Mouse (Mus musculus) kidney, embryonic 15.5 days (tissue): ENCODE results near the gene Fetub. TPM values are rescaled to one million over a fixed set of nuclear protein-coding genes. Genes with fewer than 3 reads are reported as not detected.

Experiments used
- ATAC-seq: fragments of 200-750 bp; cut with Nextera tagmentation; replicated peaks from 2 replicates; pipeline ENCODE4 v1.8.0; 2017; ENCODE audit warnings: moderate TSS enrichment; ENCODE audit not compliant: low FRiP score
- H3K27ac ChIP-seq: fragments of 300-500 bp; sonication (generic); 2 replicates; pipeline ENCODE4 v1.5.1; 2015; ENCODE audit warnings: mild to moderate bottlenecking, inconsistent platforms
- H3K27me3 ChIP-seq: fragments of 300-500 bp; sonication (generic); 2 replicates; pipeline ENCODE4 v1.6.1; 2015; ENCODE audit warnings: inconsistent platforms
- H3K36me3 ChIP-seq: fragments of 300-500 bp; sonication (generic); 2 replicates; pipeline ENCODE4 v1.6.1; 2015; ENCODE audit warnings: inconsistent platforms
- H3K4me1 ChIP-seq: fragments of 300-500 bp; sonication (generic); 2 replicates; pipeline ENCODE4 v1.6.1; 2015; ENCODE audit warnings: inconsistent platforms
- H3K4me2 ChIP-seq: fragments of 300-500 bp; sonication (generic); 2 replicates; pipeline ENCODE4 v1.6.1; 2015; ENCODE audit warnings: moderate library complexity, mild to moderate bottlenecking, inconsistent platforms
- H3K4me3 ChIP-seq: fragments of 300-500 bp; sonication (generic); replicated peaks from 2 replicates; pipeline ENCODE4 v1.5.1; 2015; ENCODE audit warnings: mild to moderate bottlenecking, inconsistent platforms
- H3K9ac ChIP-seq: fragments of 300-500 bp; sonication (generic); 2 replicates; pipeline ENCODE4 v1.6.1; 2015; ENCODE audit warnings: mild to moderate bottlenecking, inconsistent platforms
- H3K9me3 ChIP-seq: fragments of 300-500 bp; sonication (generic); replicated peaks from 2 replicates; pipeline ENCODE4 v1.6.1; 2016; ENCODE audit warnings: inconsistent platforms
- WGBS: fragments of 180-500 bp; shearing (Covaris S2); methylation state at CpG from one replicate; pipeline ENCODE4 v1.1.7; 2015; ENCODE audit warnings: mixed read lengths; 5-methylcytosine and 5-hydroxymethylcytosine counted together
- polyA plus RNA-seq: library from polyadenylated mRNA; unstranded; fragments of >200 nt; fragmentation: Nextera tagmentation; extraction: Ambion mirVana; gene quantifications from 2 replicates; pipeline ENCODE4 v1.2.1, GENCODE M21; 2015

Gene Fetub
- polyA plus RNA-seq: 0.29 and 0.54 TPM in 2 replicates

DNA sequence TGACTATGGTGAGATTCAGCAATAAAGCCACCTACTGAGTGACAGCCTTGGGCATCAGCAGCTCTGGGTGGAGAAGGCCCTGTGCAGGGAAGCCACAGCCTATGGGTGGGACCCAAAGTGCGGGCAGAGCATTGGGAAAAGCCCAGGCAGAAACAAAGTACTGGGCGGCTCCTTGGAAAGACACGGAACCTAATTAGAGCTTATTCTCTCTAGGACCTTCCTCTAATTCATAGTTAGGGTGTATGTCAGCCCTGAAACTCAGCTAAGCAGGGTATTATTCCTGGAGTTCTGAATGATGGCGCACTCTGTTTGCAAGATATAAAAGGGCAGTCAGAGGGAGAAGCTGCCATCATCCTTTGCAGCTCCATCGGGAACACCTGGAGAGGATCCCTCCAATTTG lies at the start of gene Fetub:
Gene Fetub (plus strand): TSS at position 301 of the 400 bp plus-strand sequence.
- H3K27me3 ChIP-seq: no peaks in the 10 kb centered on the region
- H3K4me3 ChIP-seq: no peak within 1 kb of the TSS
- no peak within 1 kb of the TSS for H3K9ac ChIP-seq
- H3K4me1 ChIP-seq: peaks cover 6% of the 10 kb centered on the region; the same call in 1 of the 2 replicates
- H3K9me3 ChIP-seq: no peaks in the 10 kb centered on the region; the same call in 1 of the 2 replicates
- WGBS: 88% methylated on average over 5 of the region's 5 CpGs
- H3K36me3 ChIP-seq: no peaks in the 10 kb centered on the region
- no peak within 1 kb of the TSS for H3K27ac ChIP-seq
- no peak for ATAC-seq
- no peak within 1 kb of the TSS for H3K4me2 ChIP-seq

DNA sequence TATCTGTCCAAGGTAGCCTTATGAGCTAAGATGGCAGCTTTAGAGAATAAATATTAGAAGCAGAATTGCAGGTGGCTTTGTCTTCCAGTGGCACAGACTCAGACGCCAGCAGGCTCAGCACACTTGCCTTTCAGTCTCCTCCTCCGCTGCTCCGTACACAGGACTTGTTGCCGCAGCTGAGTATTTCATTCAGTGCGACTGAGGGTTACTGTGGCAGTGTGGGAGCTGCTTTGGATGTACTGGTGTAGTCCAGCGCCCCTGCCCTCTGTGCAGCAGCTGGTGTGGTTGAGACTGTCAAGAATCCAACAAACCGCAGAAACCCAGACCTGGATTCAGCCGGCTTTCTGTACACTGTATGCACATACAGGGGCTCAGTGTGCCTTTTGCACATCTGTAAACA lies 45.7 kb upstream of the Fetub start:
- 95% methylated on average over 8 of the region's 8 CpGs for WGBS
- no peak for ATAC-seq
- no peaks in the 10 kb centered on the region for H3K27me3 ChIP-seq
- H3K9me3 ChIP-seq: no peaks in the 10 kb centered on the region
- H3K9ac ChIP-seq: no peak overlapping the region
- peaks cover 66% of the 10 kb centered on the region for H3K36me3 ChIP-seq
- no peak overlapping the region for H3K4me3 ChIP-seq
- H3K4me1 ChIP-seq: no peaks in the 10 kb centered on the region
- H3K27ac ChIP-seq: no peak overlapping the region
- no peak overlapping the region for H3K4me2 ChIP-seq

DNA sequence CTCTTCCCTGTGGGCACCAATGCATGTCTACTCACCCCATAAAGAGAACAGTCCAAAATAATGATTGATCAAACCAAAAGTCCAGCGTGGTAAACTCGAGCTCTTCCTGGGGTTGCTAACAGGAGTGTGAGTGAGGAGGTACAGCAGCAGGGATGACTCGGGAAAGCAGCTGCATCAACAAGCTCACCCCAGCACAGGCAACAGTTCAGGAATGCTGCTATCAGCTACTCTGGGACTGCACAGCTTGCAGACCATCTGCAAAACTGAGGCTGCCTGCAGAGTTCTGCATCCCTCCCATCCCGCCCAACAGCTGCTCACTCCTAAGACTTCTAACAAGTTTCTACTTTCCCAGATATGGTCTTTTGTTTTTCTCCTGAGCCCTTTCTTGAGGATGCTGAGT lies 44.8 kb upstream of the Fetub start:
- peaks cover 56% of the 10 kb centered on the region for H3K36me3 ChIP-seq
- H3K4me1 ChIP-seq: no peaks in the 10 kb centered on the region
- no peak overlapping the region for H3K9ac ChIP-seq
- no peak overlapping the region for H3K4me3 ChIP-seq
- 83% methylated on average over 4 of the region's 4 CpGs for WGBS
- H3K27ac ChIP-seq: no peak overlapping the region
- no peak overlapping the region for H3K4me2 ChIP-seq
- H3K27me3 ChIP-seq: no peaks in the 10 kb centered on the region
- no peaks in the 10 kb centered on the region for H3K9me3 ChIP-seq
- ATAC-seq: no peak

DNA sequence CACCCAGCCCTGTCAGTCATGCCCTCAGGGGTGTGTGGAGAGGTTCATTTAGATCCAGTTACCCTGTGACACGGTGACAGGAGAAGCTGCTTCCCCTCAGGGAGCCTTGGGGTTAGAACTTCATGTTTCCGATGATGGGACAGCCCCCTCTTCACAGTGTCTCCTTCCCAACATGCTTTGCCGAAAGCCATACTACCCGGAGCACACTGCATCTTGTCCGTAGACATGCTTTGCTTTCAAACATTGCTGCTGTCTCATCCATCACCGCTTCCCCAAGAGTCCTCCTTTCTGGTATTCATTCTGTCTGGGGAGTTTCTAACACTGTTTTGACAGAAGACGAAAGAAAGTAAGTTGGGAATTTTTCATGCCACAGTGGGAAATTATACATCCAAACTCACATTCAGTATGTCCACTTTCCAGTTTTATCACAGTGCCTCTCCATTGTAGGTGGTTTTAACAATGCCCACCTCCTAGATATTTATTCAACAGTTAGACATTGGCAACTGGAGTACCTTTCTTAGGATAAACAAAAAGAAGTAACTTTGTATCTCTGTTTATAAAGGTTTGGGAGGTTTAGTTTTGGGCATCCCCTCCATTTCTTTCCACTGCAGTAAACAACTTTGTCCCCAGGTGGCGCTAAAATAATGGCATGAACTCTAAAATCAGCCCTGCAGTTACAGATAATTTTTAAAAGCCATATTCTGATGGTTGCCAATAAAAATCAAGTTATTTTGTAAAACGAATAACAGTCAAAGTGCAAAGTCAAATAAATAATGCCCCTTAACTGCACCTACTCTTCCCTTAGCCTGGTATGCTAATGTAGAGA lies 41.7 kb upstream of the Fetub start:
- H3K36me3 ChIP-seq: peaks cover 26% of the 10 kb centered on the region
- WGBS: 51% methylated on average over 9 of the region's 9 CpGs
- ATAC-seq: no peak

DNA sequence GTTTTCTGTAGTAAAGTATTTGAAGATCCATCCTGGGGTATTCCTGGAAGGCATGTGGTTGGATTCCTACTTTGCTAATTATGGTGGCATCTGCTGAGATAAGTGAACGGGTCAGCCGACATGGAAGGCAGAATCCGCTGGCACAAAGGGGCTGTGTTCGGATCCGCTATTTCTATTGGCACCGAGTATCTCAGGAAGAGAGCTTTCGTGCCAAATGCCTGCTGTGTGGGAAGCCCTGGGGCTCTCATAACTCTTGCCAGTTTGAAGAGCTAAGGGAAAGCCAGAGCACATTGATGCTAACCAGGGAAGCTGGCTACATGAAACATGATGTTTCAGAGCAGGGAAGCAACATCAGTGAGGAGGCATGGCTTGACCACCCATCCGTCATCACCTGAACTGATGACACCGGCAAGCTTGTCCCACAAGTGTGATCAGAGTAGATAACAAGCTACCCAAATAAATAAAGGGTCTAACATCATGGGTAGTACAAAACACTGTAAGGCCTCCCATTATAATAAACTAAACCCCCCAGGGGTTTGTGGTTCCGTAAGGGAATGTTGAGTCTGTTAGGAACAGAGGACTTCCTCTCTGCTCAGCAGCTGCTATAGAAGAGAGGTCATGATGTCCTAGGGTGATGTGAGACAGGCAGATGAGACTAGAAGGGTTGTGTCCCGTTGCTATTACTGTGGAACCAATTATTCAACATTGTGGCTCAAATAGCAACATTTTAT lies 40.3 kb upstream of the Fetub start:
- H3K27me3 ChIP-seq: no peaks in the 10 kb centered on the region
- 82% methylated on average over 11 of the region's 11 CpGs for WGBS
- no peaks in the 10 kb centered on the region for H3K9me3 ChIP-seq
- H3K36me3 ChIP-seq: peaks cover 12% of the 10 kb centered on the region
- H3K4me2 ChIP-seq: no peak overlapping the region
- H3K9ac ChIP-seq: no peak overlapping the region
- no peak for ATAC-seq
- no peak overlapping the region for H3K27ac ChIP-seq
- H3K4me1 ChIP-seq: peaks cover 9% of the 10 kb centered on the region
- H3K4me3 ChIP-seq: no peak overlapping the region

More for the DNA sequence above, 41.7 kb upstream of the Fetub start:
- Histone ChIP-seq H3K9ac (no peak overlapping the region), H3K4me2 (no peak overlapping the region), H3K4me1 (peaks cover 8% of the 10 kb centered on the region), H3K9me3 (no peaks in the 10 kb centered on the region), H3K27ac (no peak overlapping the region), H3K4me3 (no peak overlapping the region), H3K27me3 (no peaks in the 10 kb centered on the region)

DNA sequence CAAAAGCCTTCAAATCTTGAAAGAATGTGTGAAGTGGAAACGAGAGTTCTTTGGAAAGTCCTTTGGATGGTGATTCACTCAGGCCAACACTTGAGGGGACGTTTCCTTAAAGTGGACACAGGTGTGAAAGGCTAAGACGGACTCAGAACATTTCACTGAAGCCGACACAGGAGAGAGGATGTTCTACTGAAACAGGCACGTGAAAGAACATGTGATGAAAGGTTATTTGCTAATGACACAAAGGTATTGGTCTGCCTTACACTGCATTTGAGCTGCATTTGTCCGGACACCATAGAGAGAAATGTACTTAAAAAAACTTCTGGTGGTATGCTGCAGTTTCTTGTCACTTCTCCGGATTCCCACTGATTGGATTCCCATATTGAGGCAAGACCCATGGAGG lies 39.4 kb upstream of the Fetub start:
- Histone ChIP-seq H3K27me3 (no peaks in the 10 kb centered on the region), H3K27ac (no peak overlapping the region), H3K4me2 (no peak overlapping the region), H3K4me3 (no peak overlapping the region), H3K9ac (no peak overlapping the region), H3K4me1 (peaks cover 9% of the 10 kb centered on the region), H3K9me3 (no peaks in the 10 kb centered on the region), H3K36me3 (peaks cover 3% of the 10 kb centered on the region; the same call in 1 of the 2 replicates)
- no peak for ATAC-seq
- 75% methylated on average over 7 of the region's 7 CpGs for WGBS

DNA sequence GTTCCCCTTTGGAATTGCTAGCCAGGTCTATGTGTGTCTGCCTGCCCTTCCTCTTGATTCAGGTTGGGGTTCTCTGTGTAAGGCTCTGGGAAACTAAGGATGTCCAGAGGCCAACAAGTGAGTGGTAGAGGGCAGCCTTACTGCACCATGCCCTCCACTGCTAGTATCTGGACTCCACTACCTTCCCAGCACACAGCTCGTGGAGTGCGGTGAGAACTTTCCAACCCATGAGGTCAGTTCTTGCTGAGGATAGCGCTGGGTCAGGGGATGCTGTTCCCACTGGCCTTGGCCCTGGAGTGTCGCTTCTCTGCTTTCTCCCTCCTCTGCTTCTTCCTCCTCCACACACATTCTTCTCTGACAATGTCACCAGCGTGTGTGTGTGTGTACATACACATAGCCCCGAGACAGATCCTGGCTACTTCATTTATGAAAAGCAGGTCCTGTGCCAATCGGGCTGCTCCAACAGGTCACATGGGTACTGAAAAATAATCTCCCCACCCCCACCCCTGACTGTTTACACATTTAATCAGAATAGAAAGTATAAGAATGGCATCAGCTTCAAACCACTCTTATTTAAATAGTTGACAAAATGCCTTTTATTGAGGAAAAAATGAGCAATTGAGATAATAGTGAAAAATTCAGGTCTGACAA lies 38.1 kb upstream of the Fetub start:
- WGBS: 59% methylated on average over 7 of the region's 7 CpGs
- ATAC-seq: no peak
- peaks cover 9% of the 10 kb centered on the region for H3K4me1 ChIP-seq
- no peaks in the 10 kb centered on the region for H3K36me3 ChIP-seq
- H3K9me3 ChIP-seq: no peaks in the 10 kb centered on the region
- no peaks in the 10 kb centered on the region for H3K27me3 ChIP-seq
- H3K27ac ChIP-seq: no peak overlapping the region
- H3K4me3 ChIP-seq: no peak overlapping the region
- H3K9ac ChIP-seq: no peak overlapping the region
- H3K4me2 ChIP-seq: no peak overlapping the region

DNA sequence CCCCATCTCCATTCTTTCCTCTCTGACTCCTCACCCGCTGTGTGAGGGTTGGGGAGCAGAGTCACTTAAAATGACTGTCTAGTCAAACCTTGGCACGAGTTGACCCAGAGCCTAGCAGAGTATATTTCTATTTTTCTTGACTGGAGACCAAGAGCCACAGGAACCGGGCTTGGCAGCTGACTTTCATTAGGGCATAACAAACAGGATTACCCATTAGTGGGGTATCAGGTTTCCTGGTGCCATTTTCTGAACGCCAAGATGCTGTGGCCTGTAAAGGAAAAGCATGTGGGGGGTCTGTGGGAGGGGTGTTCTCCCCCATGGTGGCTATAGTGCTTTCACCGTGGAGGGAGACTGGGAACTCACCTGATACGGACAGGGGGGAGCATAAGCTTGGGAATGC lies 37.2 kb upstream of the Fetub start:
- Histone ChIP-seq H3K9ac (no peak overlapping the region), H3K36me3 (no peaks in the 10 kb centered on the region), H3K27me3 (no peaks in the 10 kb centered on the region), H3K4me1 (peaks cover 16% of the 10 kb centered on the region), H3K4me3 (no peak overlapping the region), H3K27ac (peak overlapping the region; percentile 19; the same call in 1 of the 2 replicates), H3K9me3 (no peaks in the 10 kb centered on the region), H3K4me2 (no peak overlapping the region)
- WGBS: 9% methylated on average over 6 of the region's 6 CpGs
- 0 out of 2 replicates have a peak, but pooled peaks have one; percentile 22 for ATAC-seq

DNA sequence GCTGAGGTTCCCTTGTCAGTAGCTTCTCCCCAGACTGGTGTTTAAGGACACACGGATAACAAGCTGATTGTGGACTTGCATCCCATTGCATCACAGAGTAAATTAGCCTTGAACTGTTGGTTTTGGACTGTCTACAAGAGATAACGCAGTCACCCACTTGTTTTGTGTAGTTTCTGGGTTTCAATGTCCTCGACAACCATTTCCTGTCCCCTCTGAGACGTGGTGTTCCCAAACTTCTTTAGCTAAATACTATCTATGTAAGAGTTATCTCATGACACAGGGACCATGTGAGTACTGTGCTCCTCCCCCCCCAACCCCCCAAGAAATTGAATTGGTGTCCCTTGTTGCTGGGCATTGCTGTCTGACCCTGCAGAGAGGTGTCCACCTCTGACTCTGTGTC lies 36.6 kb upstream of the Fetub start:
- ATAC-seq: no peak
- WGBS: 63% methylated on average over 4 of the region's 4 CpGs
- H3K4me2 ChIP-seq: no peak overlapping the region
- no peaks in the 10 kb centered on the region for H3K36me3 ChIP-seq
- H3K27ac ChIP-seq: no peak overlapping the region
- H3K4me1 ChIP-seq: peaks cover 16% of the 10 kb centered on the region
- no peaks in the 10 kb centered on the region for H3K9me3 ChIP-seq
- H3K9ac ChIP-seq: no peak overlapping the region
- H3K4me3 ChIP-seq: no peak overlapping the region
- no peaks in the 10 kb centered on the region for H3K27me3 ChIP-seq

DNA sequence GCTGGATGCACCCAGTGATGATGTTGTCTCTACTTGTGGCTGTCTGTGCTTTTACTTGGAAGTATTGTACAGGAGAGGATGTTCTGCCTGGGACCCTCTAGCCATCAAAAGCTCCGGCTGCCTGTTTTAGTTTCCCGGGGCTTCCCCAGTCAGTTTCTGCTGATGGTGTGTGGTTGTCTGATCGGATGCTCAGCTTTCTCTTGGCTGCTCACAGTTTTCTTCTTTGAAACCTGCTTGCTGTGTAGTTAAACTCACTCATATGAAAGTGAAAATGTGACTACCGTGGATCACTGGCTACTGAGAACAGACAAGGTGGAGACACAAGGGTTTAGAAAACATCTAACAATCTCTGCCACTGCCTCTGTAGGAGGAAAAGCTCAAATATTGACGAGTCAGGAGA lies 34.7 kb upstream of the Fetub start:
- no peaks in the 10 kb centered on the region for H3K36me3 ChIP-seq
- H3K4me2 ChIP-seq: no peak overlapping the region
- no peaks in the 10 kb centered on the region for H3K27me3 ChIP-seq
- no peaks in the 10 kb centered on the region for H3K9me3 ChIP-seq
- peaks cover 16% of the 10 kb centered on the region for H3K4me1 ChIP-seq
- no peak overlapping the region for H3K9ac ChIP-seq
- no peak overlapping the region for H3K4me3 ChIP-seq
- no peak for ATAC-seq
- 85% methylated on average over 5 of the region's 5 CpGs for WGBS
- no peak overlapping the region for H3K27ac ChIP-seq

DNA sequence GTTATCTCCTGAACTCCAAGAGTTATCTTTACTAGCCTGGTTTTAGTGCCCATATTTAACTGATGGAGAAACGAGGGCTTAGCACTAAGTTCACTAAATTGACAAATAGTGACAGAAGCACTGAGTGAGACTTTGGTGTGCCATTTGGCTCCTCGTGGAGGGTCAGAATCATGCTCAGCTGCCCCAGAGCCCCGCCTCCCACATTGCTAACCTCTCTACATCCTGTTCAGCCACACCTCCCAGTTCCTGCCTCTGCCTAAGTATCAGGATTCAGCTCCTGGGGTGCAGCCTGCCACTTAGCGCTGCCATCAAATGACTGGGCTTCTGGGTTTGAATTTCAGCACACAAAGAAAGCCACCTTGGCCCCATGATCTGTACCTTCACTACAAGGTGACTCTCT lies 32.8 kb upstream of the Fetub start:
- Histone ChIP-seq H3K27me3 (no peaks in the 10 kb centered on the region), H3K4me2 (no peak overlapping the region), H3K27ac (no peak overlapping the region), H3K9ac (no peak overlapping the region), H3K4me1 (peaks cover 16% of the 10 kb centered on the region), H3K4me3 (no peak overlapping the region), H3K9me3 (no peaks in the 10 kb centered on the region), H3K36me3 (no peaks in the 10 kb centered on the region)
- no peak for ATAC-seq
- WGBS: 5% methylated on average over 4 of the region's 4 CpGs

DNA sequence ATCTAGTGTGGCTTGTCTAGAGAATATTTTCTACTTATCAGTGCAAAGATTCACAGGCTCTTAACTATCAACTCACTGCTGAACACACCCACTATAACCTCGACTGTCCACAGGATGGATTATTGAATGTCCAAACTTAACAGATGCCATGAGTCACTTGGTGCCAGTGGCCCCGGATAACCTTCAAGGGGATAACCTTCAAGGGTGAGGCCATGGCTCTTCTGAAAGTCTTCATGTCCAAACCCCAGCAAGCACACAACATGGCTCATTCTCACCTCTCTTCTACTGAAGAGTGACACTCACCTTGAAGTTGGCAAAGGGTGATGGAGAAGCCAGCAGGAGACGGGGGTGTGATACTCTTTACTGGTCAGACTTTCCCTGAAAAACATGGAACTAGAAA lies 31.4 kb upstream of the Fetub start:
- H3K9me3 ChIP-seq: no peaks in the 10 kb centered on the region
- H3K27ac ChIP-seq: no peak overlapping the region
- 78% methylated on average over 3 of the region's 3 CpGs for WGBS
- no peak overlapping the region for H3K9ac ChIP-seq
- H3K4me1 ChIP-seq: peaks cover 7% of the 10 kb centered on the region
- no peak for ATAC-seq
- no peak overlapping the region for H3K4me3 ChIP-seq
- no peaks in the 10 kb centered on the region for H3K27me3 ChIP-seq
- H3K4me2 ChIP-seq: no peak overlapping the region
- no peaks in the 10 kb centered on the region for H3K36me3 ChIP-seq
